Mouse (Mus musculus) liver, adult 2 months (tissue): ENCODE data around the gene Baiap2l2. TPM values are rescaled to one million over a fixed set of nuclear protein-coding genes. Genes with fewer than 3 reads are reported as not detected.

Source experiments
- DNase-seq: peaks from one replicate; pipeline ENCODE4 v3.0.0-alpha.2; 2011; ENCODE audit warnings: low read depth, low spot score; ENCODE audit errors: extremely low read depth
- H3K27ac ChIP-seq: fragments of 200-500 bp; replicated peaks from 2 replicates; pipeline ENCODE4 v1.5.1; 2012; ENCODE audit warnings: low read depth, mild to moderate bottlenecking, control low read depth, inconsistent platforms, low read length; ENCODE audit not compliant: insufficient read depth
- H3K27me3 ChIP-seq: fragments of 200-500 bp; 2 replicates; pipeline ENCODE4 v1.6.1; 2012; ENCODE audit warnings: mild to moderate bottlenecking, moderate library complexity, low read length, inconsistent platforms; ENCODE audit not compliant: control insufficient read depth, insufficient read depth
- H3K36me3 ChIP-seq: fragments of 200-500 bp; 2 replicates; pipeline ENCODE4 v1.6.1; 2012; ENCODE audit warnings: low read length, inconsistent platforms; ENCODE audit not compliant: control insufficient read depth, insufficient read depth
- H3K4me1 ChIP-seq: fragments of 200-500 bp; 2 replicates; pipeline ENCODE4 v1.6.1; 2011; ENCODE audit warnings: low read length; ENCODE audit not compliant: control insufficient read depth, insufficient read depth
- H3K4me3 ChIP-seq: fragments of 200-500 bp; 2 replicates; pipeline ENCODE4 v1.5.1; 2011; ENCODE audit warnings: low read depth, mild to moderate bottlenecking, control low read depth, low read length, moderate library complexity; ENCODE audit not compliant: insufficient read depth
- H3K79me2 ChIP-seq: fragments of 200-500 bp; 2 replicates; pipeline ENCODE4 v1.6.1; 2012; ENCODE audit warnings: inconsistent platforms, mild to moderate bottlenecking, low read length, moderate library complexity; ENCODE audit not compliant: control insufficient read depth, insufficient read depth
- H3K9ac ChIP-seq: fragments of 200-500 bp; 2 replicates; pipeline ENCODE4 v1.6.1; 2012; ENCODE audit warnings: low read depth, mild to moderate bottlenecking, control low read depth, inconsistent platforms, low read length
- CTCF ChIP-seq: fragments of 200-500 bp; IDR thresholded peaks from 2 replicates; pipeline ENCODE4 v1.5.1; 2011; ENCODE audit warnings: low read depth, low read length, control low read depth
- POLR2A ChIP-seq: fragments of 200-500 bp; IDR thresholded peaks from 2 replicates; pipeline ENCODE4 v1.6.1; 2011; ENCODE audit warnings: low read length, control low read depth; ENCODE audit not compliant: insufficient read depth; ENCODE audit errors: extremely low read depth
- WGBS: fragments of 180-500 bp; shearing (Covaris S2); methylation state at CpG from one replicate; pipeline ENCODE4 v1.1.7; 2018; 5-methylcytosine and 5-hydroxymethylcytosine counted together
- polyA plus RNA-seq: library from polyadenylated mRNA; depleted of rRNA; stranded (reverse); fragments of >200 nt; gene quantifications from 2 replicates; pipeline ENCODE4 v1.2.3, GENCODE M21; 2012
- total RNA-seq: library from RNA; depleted of rRNA; stranded (reverse); fragments of >200 nt; gene quantifications from 2 replicates; pipeline ENCODE4 v1.2.3, GENCODE M21; 2014

The Baiap2l2 gene
- total and polyA plus RNA-seq, 2 experiments, result 0.31 TPM; not detected in 1

GRCm38 (mm10) chr15:79244071-79244893 lies 41.1 kb downstream of the Baiap2l2 start:
- TF ChIP-seq CTCF (no peak), POLR2A (no peak)
- Histone ChIP-seq H3K4me3 (no peak overlapping the region), H3K27me3 (no peaks in the 10 kb centered on the region), H3K4me1 (no peaks in the 10 kb centered on the region), H3K9ac (no peak overlapping the region), H3K27ac (no peak overlapping the region), H3K36me3 (peaks cover 10% of the 10 kb centered on the region), H3K79me2 (no peaks in the 10 kb centered on the region)
- WGBS, result 84% methylated on average over 7 of the region's 7 CpGs
- DNase-seq, result no peak

DNA sequence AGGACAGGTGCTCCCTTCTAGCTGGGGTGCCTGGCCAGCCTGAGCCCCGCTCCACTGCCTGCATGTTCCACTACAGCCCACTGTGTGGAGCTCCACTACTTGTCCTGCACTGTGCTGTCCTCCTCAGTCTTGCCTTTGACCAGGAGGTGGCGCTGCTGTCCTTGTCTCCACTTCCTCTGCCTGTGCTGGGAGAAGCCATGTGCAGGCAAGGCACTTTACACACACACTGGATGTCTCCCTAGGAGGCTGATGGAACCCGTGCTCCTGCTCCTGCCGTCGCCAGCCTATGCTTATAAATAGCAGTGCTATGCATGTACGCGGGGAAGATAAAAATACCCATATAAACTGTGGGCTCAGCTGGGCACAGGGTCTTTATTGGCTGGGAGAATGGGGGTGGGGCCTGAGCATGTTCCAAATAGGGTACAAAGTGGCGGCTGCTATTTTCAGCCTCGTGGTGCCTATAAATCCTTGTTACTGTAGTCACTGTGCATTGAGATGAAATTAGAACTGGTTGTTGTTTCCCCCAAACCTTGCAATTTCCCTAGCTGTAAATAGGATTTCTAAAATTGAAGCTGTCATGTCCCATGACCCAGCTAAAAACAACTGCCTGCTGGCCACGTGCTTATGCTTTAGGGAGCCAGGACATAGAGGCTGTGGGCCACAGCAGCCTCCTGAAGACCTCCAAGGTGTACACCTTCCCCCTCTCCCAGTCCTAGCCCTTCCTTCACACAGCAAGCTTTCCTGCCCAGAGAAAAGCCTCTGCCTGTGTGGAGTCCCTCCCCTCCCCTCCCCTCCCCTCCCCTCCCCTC lies 41.9 kb downstream of the Baiap2l2 start:
- Histone ChIP-seq H3K9ac (no peak overlapping the region), H3K4me1 (no peaks in the 10 kb centered on the region), H3K36me3 (peaks cover 10% of the 10 kb centered on the region), H3K79me2 (no peaks in the 10 kb centered on the region), H3K27ac (no peak overlapping the region), H3K27me3 (no peaks in the 10 kb centered on the region), H3K4me3 (no peak overlapping the region)
- WGBS, result 47% methylated on average over 10 of the region's 10 CpGs
- TF ChIP-seq POLR2A (no peak), CTCF (peak; percentile 100)
- peak; percentile 74 for DNase-seq

DNA sequence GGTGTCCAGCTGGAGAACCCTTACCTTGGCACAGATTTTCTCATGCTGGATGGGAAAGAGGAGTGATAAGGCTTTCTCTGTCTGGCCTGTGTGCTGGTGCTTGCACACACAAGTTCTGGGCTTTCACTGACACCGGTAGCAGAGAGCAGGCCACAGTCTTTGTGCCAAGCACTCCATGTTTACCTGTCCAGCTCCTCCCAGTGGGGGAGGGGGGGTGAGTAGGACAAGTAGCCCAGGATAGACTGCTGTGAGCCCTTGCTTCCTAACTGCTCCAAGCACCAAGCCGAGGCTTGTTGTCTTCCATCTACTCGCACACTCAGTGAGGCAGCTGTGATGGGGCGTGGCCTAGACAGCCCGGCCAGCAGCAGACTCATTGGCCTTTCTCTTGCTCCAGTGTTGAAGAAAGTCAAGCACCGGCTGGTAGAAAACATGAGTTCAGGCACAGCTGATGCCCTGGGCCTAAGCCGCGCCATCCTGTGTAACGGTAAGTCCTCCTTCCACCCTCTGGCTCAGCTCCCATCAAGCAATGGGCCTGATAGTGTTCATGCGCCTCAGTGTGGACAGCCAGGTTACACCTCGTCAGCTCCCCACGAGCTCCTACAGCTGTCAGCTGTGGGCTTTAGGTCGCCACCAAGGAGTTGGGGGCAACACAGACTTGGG lies 42.6 kb downstream of the Baiap2l2 start:
- Histone ChIP-seq H3K4me3 (no peak overlapping the region), H3K27ac (no peak overlapping the region), H3K9ac (no peak overlapping the region), H3K36me3 (peaks cover 10% of the 10 kb centered on the region), H3K27me3 (no peaks in the 10 kb centered on the region), H3K4me1 (no peaks in the 10 kb centered on the region), H3K79me2 (no peaks in the 10 kb centered on the region)
- no peak for TF ChIP-seq CTCF
- TF ChIP-seq POLR2A, result no peak
- no peak for DNase-seq
- WGBS, result 80% methylated on average over 13 of the region's 13 CpGs

- H3K4me3 ChIP-seq, result no peak overlapping the region
- H3K27me3 ChIP-seq, result no peaks in the 10 kb centered on the region
- no peak overlapping the region for H3K9ac ChIP-seq
- H3K79me2 ChIP-seq, result no peaks in the 10 kb centered on the region
- no peak for DNase-seq
- TF ChIP-seq POLR2A (no peak), CTCF (no peak)
- H3K4me1 ChIP-seq, result no peaks in the 10 kb centered on the region
- peaks cover 12% of the 10 kb centered on the region for H3K36me3 ChIP-seq
- no peak overlapping the region for H3K27ac ChIP-seq
- WGBS, result 93% methylated on average over 6 of the region's 6 CpGs
Observed at GRCm38 (mm10) chr15:79238036-79238435, 47.3 kb downstream of the Baiap2l2 start.

DNA sequence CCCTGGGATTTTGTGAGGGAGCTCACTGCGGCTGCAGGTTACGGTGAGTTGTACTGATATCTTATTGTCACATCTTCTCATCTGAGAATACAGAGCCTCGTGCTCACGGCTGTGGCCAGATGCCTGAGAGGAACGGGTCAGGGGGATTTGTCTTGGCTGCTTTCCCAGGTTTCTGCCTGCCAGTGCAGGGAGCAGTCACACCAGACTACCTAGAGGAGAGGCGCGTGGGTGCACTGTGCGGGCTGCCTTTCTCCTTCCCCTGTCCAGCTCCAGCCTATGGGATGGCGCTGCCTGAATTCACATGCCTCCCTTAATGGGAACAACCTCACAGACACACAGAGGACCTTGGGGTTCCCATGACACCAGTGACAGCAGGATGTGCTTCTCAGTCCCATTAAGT lies 50.1 kb downstream of the Baiap2l2 start:
- WGBS, result 52% methylated on average over 9 of the region's 9 CpGs
- DNase-seq, result no peak
- Histone ChIP-seq H3K4me1 (no peaks in the 10 kb centered on the region), H3K27ac (no peak overlapping the region), H3K79me2 (no peaks in the 10 kb centered on the region), H3K36me3 (peaks cover 11% of the 10 kb centered on the region), H3K27me3 (no peaks in the 10 kb centered on the region), H3K4me3 (no peak overlapping the region), H3K9ac (no peak overlapping the region)
- no peak for TF ChIP-seq CTCF
- TF ChIP-seq POLR2A, result no peak
